Mouse (Mus musculus): ENCODE measurements around the gene Aarsd1.
"Not testable (repeated sequence)": the region's sequence is repeated elsewhere in the genome, so short reads cannot be mapped to it uniquely, and the experiment has no call there.

The Aarsd1 gene

DNA sequence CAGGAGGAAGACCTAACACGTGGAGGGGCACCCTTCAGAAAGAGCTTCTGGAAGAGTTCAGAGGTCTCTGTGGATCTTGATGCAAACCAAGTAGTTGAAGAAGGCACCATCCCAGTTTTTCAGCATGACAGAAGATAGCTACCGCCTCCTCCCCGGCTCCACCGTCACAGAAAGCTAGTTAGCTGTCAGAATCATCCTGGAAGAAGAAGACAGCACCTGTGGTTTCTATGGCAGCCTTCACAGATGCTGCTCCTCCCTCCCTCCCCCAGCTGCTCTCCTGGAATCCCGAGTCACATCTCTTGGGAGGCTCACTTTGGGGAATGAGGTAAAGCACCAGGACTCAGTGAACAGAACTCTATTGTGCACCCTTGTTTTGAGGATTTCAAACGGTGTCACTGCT, 1.6 kb upstream of the Aarsd1 start:
- in situ Hi-C loops (cut with MboI; ENCODE audit: low pct_unique_long_range_greater_than_20kb in 1 of 2, low sequenced_read_pairs in 2 of 2, unreplicated experiment in 1 of 2): no loop called here

DNA sequence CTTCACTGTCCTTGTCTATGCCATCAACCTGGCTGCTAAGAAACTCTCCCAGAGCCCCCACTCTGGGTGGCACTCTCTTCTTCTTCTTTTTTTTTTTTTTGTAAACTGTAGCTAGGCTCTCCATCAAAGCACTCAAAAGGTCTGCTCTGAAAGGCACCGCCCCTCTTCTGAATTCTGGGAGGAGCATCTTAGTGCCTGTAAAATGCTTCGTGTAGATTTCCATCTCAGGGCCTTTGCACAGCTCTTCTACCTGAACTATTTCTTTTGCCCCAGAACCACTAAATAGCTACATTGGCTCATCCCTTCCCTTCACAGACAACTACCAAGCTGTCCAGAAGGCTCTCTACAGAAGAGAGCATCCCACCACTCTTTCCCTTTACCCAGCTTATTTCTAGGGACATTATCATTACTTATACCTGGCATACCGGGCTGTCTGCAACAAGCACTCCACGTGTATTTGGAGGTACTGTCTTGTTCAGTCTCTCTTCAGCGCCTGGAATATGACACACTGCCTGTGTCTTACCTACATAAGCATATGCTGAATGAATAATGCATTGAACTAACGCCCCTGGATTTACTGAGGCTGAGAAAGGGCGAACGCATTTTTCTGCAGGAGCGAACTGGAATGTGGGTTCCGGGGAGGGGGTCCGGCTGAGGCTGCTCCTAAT, 848 bp downstream of the Aarsd1 start:
- in situ Hi-C loops (cut with MboI; ENCODE audit: low pct_unique_long_range_greater_than_20kb in 1 of 2, low sequenced_read_pairs in 2 of 2, unreplicated experiment in 1 of 2): no loop called here

DNA sequence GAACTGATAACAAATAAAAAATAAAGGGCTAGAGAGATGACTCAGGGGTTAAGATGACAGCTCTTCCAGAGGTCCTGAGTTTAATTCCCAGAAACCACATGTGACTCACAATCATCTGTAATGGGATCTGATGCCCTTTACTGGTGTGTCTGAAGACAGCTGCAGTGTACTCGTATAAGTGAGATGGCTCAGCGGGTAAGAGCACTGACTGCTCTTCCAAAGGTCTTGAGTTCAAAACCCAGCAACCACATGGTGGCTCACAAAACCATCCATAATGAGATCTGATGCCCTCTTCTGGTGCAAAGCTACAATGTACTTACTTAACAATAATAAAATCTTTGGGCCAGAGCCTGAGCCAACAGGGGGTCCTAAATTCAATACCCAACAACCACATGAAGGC, 2.1 kb downstream of the Aarsd1 start:
- in situ Hi-C loops (cut with MboI; ENCODE audit: low pct_unique_long_range_greater_than_20kb in 1 of 2, low sequenced_read_pairs in 2 of 2, unreplicated experiment in 1 of 2): no loop called here

DNA sequence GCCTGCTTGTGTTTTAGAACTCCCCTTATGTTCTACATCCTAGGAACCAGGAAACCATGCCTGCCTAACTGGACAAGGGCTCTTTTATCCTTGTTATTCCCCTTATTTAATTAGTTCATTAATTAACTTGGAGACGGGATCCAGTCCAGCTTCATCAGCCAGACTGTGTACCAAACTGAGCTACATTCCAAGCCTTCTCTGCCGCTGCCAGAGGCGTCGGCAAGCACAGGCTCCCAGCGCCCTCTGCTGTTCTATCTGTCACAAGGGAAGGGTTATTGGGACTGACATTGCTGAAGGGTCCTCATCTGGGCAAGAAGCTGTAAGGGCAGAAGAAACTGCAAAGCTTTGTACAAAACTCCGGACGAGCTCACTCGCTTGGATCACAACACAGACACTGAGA, 22.3 kb downstream of the Aarsd1 start:
- in situ Hi-C loops (cut with MboI; ENCODE audit: low pct_unique_long_range_greater_than_20kb in 1 of 2, low sequenced_read_pairs in 2 of 2, unreplicated experiment in 1 of 2): loop anchor here (5.0 kb wide), 2 partner anchors 58 to 63 kb away; partner anchors contain the start of gene Aoc3 (in 1 of the 2)

DNA sequence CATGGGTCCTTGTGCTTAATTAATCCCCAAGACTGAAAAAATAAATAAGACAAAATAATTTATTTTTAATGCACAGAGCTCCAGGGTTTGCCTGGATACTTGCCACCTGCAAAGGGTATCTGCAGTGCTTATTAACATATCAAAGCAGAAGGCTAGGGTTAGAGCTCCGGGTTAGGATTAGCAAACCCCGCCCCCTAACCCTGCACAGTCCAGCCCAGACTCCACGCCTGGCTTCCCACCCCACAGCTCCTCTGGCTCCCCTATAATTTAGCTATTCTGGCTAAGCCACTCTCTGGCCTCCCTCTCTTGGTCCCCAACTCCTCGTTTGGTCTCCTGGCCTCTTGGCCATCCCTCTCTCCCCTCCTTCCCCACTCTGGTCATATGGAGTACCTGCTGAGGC, 35.6 kb downstream of the Aarsd1 start:
- in situ Hi-C loops (cut with MboI; ENCODE audit: low pct_unique_long_range_greater_than_20kb in 1 of 2, low sequenced_read_pairs in 2 of 2, unreplicated experiment in 1 of 2): no loop called here

DNA sequence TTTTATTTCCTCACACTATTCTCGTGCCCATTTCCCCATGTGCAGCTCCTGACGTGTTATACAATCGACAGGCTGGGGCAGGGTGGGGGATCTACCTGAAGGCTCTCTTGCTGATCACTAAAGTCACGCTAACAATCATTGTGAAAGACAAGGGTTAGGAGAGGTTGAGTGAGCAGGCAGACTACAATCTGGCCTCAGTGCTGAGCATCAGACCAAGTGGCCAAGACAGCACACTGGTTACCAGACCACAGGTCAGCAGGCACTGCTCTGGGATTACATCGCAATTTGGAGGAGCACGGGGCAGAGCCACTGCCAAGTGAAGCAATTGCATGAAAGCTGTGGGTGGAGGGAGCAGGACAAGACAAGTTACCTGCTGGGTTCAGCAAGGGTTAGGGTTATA, 38.5 kb downstream of the Aarsd1 start:
- in situ Hi-C loops (cut with MboI; ENCODE audit: low pct_unique_long_range_greater_than_20kb in 1 of 2, low sequenced_read_pairs in 2 of 2, unreplicated experiment in 1 of 2): no loop called here

DNA sequence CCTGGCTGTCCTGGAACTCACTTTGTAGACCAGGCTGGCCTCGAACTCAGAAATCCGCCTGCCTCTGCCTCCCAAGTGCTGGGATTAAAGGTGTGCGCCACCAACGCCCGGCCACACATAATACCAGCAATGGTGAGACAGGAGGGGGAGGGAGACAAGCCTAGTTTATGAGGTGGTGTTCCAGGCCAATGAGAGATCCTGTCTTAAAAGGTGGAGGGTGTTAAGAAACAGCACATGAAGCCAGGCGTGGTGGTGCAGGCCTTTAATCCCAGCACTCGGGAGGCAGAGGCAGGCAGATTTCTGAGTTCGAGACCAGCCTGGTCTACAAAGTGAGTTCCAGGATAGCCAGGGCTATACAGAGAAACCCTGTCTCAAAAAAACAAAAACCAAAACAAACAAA, 39.2 kb downstream of the Aarsd1 start:
- in situ Hi-C loops (cut with MboI; ENCODE audit: low pct_unique_long_range_greater_than_20kb in 1 of 2, low sequenced_read_pairs in 2 of 2, unreplicated experiment in 1 of 2): not testable (repeated sequence)

DNA sequence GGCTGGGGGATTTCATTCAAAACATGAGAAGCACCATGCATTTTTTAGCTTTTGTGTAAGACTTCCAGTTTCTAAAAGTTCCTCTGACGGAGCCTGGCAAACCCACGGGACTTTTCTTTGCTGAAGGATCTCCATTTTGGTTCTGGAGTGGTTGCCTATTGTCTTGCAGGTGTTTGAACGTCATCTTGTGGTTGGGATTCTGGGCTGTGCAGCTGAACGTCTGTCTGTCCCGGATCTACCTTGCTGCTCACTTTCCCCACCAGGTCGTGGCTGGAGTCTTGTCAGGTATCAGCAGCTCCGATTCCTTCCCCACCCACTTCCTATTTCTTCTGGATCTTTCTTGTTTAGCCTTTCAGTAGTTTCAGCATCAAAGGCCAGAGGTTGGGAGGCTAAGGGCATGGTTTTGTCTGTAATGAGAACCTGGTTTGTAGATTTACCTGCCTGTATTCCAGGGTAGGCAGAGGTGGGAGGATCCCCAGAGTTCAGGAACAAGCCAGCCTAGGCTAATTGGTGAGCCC, 42.9 kb downstream of the Aarsd1 start:
- in situ Hi-C loops (cut with MboI; ENCODE audit: low pct_unique_long_range_greater_than_20kb in 1 of 2, low sequenced_read_pairs in 2 of 2, unreplicated experiment in 1 of 2): no loop called here

DNA sequence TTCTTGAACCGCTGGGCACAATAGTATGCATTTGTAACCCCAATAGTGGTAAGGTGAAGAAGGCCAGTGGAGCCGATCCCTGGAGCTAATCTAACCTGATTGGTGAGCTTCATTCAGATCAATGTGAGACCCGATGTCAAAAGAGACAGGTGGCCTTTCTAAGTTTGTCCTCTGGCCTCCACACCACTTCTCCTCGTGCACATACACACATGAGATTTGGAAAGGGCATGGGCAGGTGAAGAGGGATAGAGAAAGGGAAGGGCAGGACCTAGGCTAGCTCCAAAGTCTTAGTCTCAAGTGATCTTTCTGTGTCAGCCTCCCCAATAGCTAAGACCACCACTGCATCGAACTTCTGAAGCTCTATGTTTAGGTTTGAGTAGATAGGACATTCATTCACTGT, 47.3 kb downstream of the Aarsd1 start:
- in situ Hi-C loops (cut with MboI; ENCODE audit: low pct_unique_long_range_greater_than_20kb in 1 of 2, low sequenced_read_pairs in 2 of 2, unreplicated experiment in 1 of 2): no loop called here

DNA sequence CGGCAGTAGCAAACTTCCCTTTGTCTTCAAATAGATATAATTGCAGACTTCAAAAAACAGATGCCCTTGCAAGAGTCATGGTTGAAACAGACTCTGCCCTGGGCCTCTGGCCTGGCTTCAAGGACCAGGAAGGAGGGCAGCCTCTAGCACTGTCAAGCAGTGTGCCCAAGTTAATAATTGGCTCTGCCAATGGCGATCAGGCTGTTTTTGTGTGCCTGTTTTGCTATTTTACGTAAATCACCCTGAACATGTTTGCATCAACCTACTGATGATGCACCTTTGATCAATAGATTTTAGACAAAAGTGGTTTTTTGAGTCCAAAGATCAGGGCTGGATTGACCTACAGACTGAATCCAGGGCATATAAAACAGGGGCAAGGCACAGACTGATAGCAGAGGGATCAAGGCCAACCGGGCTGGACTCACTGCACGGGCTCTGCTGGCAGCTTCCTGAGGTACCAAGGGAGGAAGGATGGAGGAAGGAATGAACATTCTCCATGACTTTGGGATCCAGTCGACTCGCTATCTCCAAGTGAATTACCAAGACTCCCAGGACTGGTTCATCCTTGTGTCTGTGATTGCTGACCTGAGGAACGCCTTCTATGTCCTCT, 50.0 kb downstream of the Aarsd1 start, which contains the start of gene G6pc:
G6pc (plus strand) TSS at position 236 of the 610 bp plus-strand sequence.
- in situ Hi-C loops (cut with MboI; ENCODE audit: low pct_unique_long_range_greater_than_20kb in 1 of 2, low sequenced_read_pairs in 2 of 2, unreplicated experiment in 1 of 2): no loop called here

DNA sequence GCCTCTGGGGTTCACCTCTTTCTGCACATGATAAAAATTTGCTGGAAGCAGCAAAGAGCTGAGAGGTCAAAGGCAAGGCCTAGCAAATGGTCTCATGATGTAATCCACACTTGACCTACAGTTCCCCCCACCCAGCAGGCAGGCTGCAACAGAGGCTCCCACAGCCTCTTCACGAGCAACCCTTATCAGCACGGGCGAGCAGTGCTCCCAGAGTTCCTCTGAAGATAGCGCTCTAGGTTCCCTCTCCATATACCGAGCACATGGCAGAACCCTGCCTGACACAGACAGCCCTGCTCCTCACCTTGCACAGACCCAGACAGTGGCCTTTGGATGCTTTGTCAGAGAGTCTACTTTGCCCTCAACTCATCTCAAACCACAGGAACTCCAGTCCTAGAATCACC, 52.9 kb downstream of the Aarsd1 start:
- in situ Hi-C loops (cut with MboI; ENCODE audit: low pct_unique_long_range_greater_than_20kb in 1 of 2, low sequenced_read_pairs in 2 of 2, unreplicated experiment in 1 of 2): no loop called here

DNA sequence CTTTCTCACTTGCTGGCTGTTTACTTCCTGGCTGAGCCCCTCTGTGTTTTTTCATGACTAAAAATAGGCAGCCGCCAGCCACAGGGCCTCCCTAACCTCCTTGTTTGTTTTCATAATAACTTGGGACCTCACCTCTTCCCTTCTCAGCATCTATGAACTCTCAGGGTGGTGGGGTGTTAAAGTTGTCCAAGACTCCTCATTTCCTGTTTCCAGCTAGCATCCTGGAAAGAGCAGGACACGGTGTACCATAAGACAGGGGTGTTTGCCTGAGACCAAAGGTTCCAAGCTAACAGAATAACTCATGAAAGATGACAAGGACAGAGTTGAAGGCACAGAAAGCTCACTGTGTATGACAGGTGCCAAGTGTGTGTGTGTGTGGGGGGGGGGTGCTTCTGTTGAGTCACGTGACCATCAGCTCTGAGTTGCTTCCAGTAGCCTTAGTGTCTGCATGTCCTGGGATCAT, 56.7 kb downstream of the Aarsd1 start:
- in situ Hi-C loops (cut with MboI; ENCODE audit: low pct_unique_long_range_greater_than_20kb in 1 of 2, low sequenced_read_pairs in 2 of 2, unreplicated experiment in 1 of 2): no loop called here

DNA sequence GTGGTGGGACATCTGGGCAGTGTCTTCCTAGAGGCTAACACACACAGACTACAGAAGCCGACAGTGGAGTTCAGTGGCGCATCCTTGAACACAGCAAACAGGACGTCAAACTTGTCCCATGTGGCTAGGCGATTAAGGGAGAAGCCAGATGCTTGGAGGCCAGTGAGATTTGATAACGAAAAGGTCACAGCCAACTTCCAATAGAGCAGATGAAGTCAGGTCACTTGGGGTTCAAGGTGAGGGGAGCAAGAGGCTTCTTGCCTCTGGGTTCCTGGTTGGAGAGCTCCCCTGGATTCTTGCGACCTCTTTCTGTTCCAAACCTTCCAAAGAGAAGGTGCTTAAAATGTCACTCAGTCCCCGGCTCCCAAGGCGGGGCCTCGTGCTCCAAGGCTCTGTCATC, 57.6 kb downstream of the Aarsd1 start:
- in situ Hi-C loops (cut with MboI; ENCODE audit: low pct_unique_long_range_greater_than_20kb in 1 of 2, low sequenced_read_pairs in 2 of 2, unreplicated experiment in 1 of 2): no loop called here

DNA sequence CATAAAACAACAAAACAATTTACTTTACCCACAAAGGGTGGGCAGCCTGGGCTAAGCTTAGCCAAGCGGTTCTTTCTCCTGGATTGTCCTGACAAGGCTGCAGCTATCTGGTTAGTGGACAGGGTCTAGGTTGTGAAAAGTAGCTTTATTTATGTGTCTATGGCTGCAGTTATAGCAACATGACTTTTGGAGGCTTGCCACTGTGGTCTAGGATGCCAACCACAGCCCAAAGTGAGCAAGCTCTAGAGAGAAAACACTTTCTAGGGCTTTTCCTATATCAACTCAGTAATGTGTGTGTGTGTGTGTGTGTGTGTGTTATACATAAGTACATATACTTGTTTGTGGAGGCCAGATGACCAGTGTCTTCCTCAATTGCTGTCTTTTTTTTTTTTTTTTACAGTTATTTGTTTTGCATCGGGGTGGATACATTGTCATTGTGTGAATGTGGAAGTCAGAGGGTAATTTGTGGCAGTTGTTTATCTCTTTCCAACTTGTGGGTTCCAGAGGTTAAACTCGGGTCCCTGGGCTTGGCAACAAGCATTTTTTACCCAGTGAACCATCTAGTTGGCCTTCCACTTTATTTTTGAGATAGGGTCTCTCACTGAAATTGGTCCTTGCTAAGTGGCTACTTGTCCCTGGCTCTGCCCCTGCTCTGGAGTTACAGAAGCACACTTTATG, 59.8 kb downstream of the Aarsd1 start:
- in situ Hi-C loops (cut with MboI; ENCODE audit: low pct_unique_long_range_greater_than_20kb in 1 of 2, low sequenced_read_pairs in 2 of 2, unreplicated experiment in 1 of 2): no loop called here

All from mouse embryonic stem cell (cell line).